Mouse (Mus musculus) heart, postnatal 25 days (tissue): ENCODE data around the gene Pitpnm1. TPM values are rescaled to one million over a fixed set of nuclear protein-coding genes. Genes with fewer than 3 reads are reported as not detected.
"Not testable (repeated sequence)": the region's sequence is repeated elsewhere in the genome, so short reads cannot be mapped to it uniquely, and the experiment has no call there.

Experiments used
- DNase-seq: peaks from one replicate; pipeline ENCODE4 v3.0.0; 2022; ENCODE audit warnings: low spot score
- intact Hi-C: fragments of 180-260 bp; cut with DNase I; formaldehyde crosslinking; loops from one replicate; pipeline ENCODE4 v1.15.1; 2025
- total RNA-seq, 2 experiments: library from RNA; stranded (reverse); gene quantifications; 2 replicates each; pipeline ENCODE4 v1.2.3; 2021

Pitpnm1 gene
- total RNA-seq, 2 experiments from 2014 or later: 20.8 to 22.1 TPM

GRCm38 (mm10) chr19:4130106-4130505 lies 30.3 kb downstream of the Pitpnm1 start:
- intact Hi-C loops: no loop called here
- DNase-seq: no peak

- intact Hi-C loops: no loop called here
- DNase-seq: no peak
Measured at GRCm38 (mm10) chr19:4131075-4131474, 31.3 kb downstream of the Pitpnm1 start.

GRCm38 (mm10) chr19:4131768-4132167 lies 32.0 kb downstream of the Pitpnm1 start:
- intact Hi-C loops: no loop called here

GRCm38 (mm10) chr19:4134354-4134753 lies 34.6 kb downstream of the Pitpnm1 start:
- no peak for DNase-seq
- intact Hi-C loops: no loop called here

More at GRCm38 (mm10) chr19:4131768-4132167, 32.0 kb downstream of the Pitpnm1 start:
- DNase-seq: no peak

- intact Hi-C loops, DNase-seq: not testable (repeated sequence)
Measured at GRCm38 (mm10) chr19:4135229-4135962, 35.6 kb downstream of the Pitpnm1 start.

- intact Hi-C loops, DNase-seq: not testable (repeated sequence)
Measured at GRCm38 (mm10) chr19:4135963-4136345, 36.2 kb downstream of the Pitpnm1 start.

GRCm38 (mm10) chr19:4136463-4136862 lies 36.7 kb downstream of the Pitpnm1 start:
- intact Hi-C loops: no loop called here
- no peak for DNase-seq

- intact Hi-C loops: no loop called here
- DNase-seq: no peak
Measured at GRCm38 (mm10) chr19:4137913-4138312, 38.1 kb downstream of the Pitpnm1 start.

- intact Hi-C loops: no loop called here
- no peak for DNase-seq
Measured at GRCm38 (mm10) chr19:4139446-4139845, 39.6 kb downstream of the Pitpnm1 start, which contains the start of gene Gpr152. Gpr152 (plus strand) TSS chr19:4139787.

GRCm38 (mm10) chr19:4140147-4140546 lies 40.3 kb downstream of the Pitpnm1 start:
- DNase-seq: no peak
- intact Hi-C loops: no loop called here

GRCm38 (mm10) chr19:4142416-4143173 lies 42.8 kb downstream of the Pitpnm1 start:
- DNase-seq: no peak
- intact Hi-C loops: no loop called here

GRCm38 (mm10) chr19:4143759-4144268 lies 44.0 kb downstream of the Pitpnm1 start, which contains the start of gene Cabp4:
Cabp4 (minus strand) TSS chr19:4144033.
- intact Hi-C loops: no loop called here
- no peak for DNase-seq

GRCm38 (mm10) chr19:4144550-4145498 lies 45.0 kb downstream of the Pitpnm1 start:
- intact Hi-C loops: no loop called here
- DNase-seq: no peak

GRCm38 (mm10) chr19:4145936-4146335 lies 46.1 kb downstream of the Pitpnm1 start:
- intact Hi-C loops: no loop called here
- no peak for DNase-seq

- intact Hi-C loops: no loop called here
Measured at GRCm38 (mm10) chr19:4146366-4147021, 46.7 kb downstream of the Pitpnm1 start.

GRCm38 (mm10) chr19:4147022-4147405 lies 47.2 kb downstream of the Pitpnm1 start:
- DNase-seq: no peak
- intact Hi-C loops: no loop called here

More at GRCm38 (mm10) chr19:4146366-4147021, 46.7 kb downstream of the Pitpnm1 start:
- no peak for DNase-seq

GRCm38 (mm10) chr19:4147782-4148490 lies 48.1 kb downstream of the Pitpnm1 start:
- intact Hi-C loops: no loop called here
- DNase-seq: no peak

GRCm38 (mm10) chr19:4148491-4148806 lies 48.7 kb downstream of the Pitpnm1 start, which contains the start of gene Coro1b:
Coro1b (plus strand) TSS chr19:4148619.
- intact Hi-C loops: no loop called here
- peak; percentile 95 for DNase-seq

- intact Hi-C loops: no loop called here
- DNase-seq: no peak
Measured at GRCm38 (mm10) chr19:4148819-4149218, 49.0 kb downstream of the Pitpnm1 start.
